In the genomic region with DNA sequence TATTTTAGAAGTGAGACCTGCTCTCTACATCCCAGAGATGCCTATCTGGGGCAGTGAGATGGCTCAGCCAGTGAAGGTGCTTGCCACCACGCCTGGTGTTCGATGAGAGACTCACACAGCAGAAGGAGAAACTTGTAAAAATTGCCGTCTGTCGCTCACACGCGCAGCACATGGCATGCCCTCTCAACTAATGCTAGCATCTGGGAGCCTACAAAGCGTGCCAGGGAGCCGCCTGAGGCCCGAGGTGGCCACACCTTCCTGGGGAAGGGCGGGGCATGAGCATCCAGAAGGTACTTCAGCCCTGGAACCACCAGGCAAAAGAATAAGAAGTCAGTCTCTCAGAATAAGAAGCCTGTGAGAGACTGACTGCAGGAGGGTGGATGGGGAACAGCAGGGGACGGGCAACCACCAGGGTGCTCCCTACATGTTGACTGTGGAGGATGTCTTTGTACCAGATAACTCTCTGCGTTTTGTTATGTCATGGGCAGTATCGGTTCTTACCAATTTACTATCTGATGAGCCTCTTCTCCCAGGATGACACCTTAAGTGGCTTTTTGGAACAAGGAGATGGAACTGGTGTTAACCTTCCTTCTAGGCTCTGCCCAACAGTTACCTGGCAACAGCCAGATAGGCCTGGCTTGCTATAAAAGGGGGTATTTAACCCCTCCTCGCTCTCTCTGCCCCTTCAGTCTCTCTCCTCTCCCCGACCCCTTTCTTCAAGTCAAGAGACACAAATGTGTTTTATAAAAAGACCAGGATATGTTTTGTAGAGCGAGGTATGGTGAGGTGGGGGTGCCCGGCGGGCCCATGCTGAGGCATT, we compare ENCODE assay signal across 12 mouse cellular contexts. TPM values are rescaled to one million over a fixed set of nuclear protein-coding genes. Genes with fewer than 3 reads are reported as not detected.
DNase-seq lines count a peak whose midpoint lies in the region; ATAC-seq and TF ChIP-seq lines count a peak whose summit lies in the region.
"Had no signal": no experiment of that assay in that cellular context is flagged by ENCODE, and none has a peak within 500 bp of the region (broad histone marks: within the 10 kb centered on the region; RNA-seq: fewer than 3 reads in every experiment).

No protein-coding gene starts in this region.

- no peak for ATAC-seq in heart, embryonic 12.5 days (ENCODE audit: insufficient number of reproducible peaks, low FRiP score)
- no peak for ATAC-seq in hindbrain, embryonic 15.5 days (ENCODE audit: low FRiP score, low read depth)
- no peak for ATAC-seq in midbrain, embryonic 11.5 days (ENCODE audit: low FRiP score)

- peak overlapping the region; percentile 11; the same call in 1 of the 2 replicates for H3K4me2 ChIP-seq in heart, embryonic 12.5 days
- H3K4me2 ChIP-seq in hindbrain, embryonic 15.5 days = peak overlapping the region; percentile 42
- peak overlapping the region; percentile 45 for H3K4me2 ChIP-seq in midbrain, embryonic 11.5 days

- H3K4me1 ChIP-seq in heart, embryonic 12.5 days (replicated peaks) = peaks cover 21% of the 10 kb centered on the region
- no peaks in the 10 kb centered on the region for H3K4me1 ChIP-seq in heart, adult 2 months (ENCODE audit: control insufficient read depth, insufficient read depth, low read length)
- H3K4me1 ChIP-seq in hindbrain, embryonic 15.5 days (replicated peaks) = peaks cover 18% of the 10 kb centered on the region
- H3K4me1 ChIP-seq in midbrain, embryonic 11.5 days (ENCODE audit: control insufficient read depth, insufficient read depth, low read length) = peaks cover 24% of the 10 kb centered on the region

- no peak overlapping the region for H3K9ac ChIP-seq in heart, embryonic 12.5 days
- no peak overlapping the region for H3K9ac ChIP-seq in heart, adult 2 months (ENCODE audit: low read depth, low read length)
- no peak overlapping the region for H3K9ac ChIP-seq in hindbrain, embryonic 15.5 days
- H3K9ac ChIP-seq in midbrain, embryonic 11.5 days (ENCODE audit: low read length) = peak overlapping the region; percentile 48; the same call in 1 of the 2 replicates
- H3K9ac ChIP-seq: stomach, embryonic 15.5 days had no signal

- no peak for DNase-seq in heart, adult 2 months
- DNase-seq in embryo, embryonic 9.5 days (ENCODE audit: extremely low spot score) = peak; percentile 27
- DNase-seq in midbrain, embryonic 11.5 days (ENCODE audit: low spot score, missing footprints) = peak; percentile 84
- DNase-seq in adrenal gland, postnatal 14 days = no peak
- no peak for DNase-seq in urinary bladder, postnatal 14 days (ENCODE audit: low spot score)
- DNase-seq in thymus, adult 18-20 months = no peak

- no peaks in the 10 kb centered on the region for H3K36me3 ChIP-seq in heart, embryonic 12.5 days
- no peaks in the 10 kb centered on the region for H3K36me3 ChIP-seq in heart, adult 2 months (ENCODE audit: control insufficient read depth, insufficient read depth, low read length)
- H3K36me3 ChIP-seq in hindbrain, embryonic 15.5 days = no peaks in the 10 kb centered on the region
- H3K36me3 ChIP-seq in midbrain, embryonic 11.5 days (ENCODE audit: control insufficient read depth, insufficient read depth, low read length) = no peaks in the 10 kb centered on the region
- H3K36me3 ChIP-seq: stomach, embryonic 15.5 days had no signal

- WGBS in heart, embryonic 12.5 days = 22% methylated on average over 18 of the region's 18 CpGs
- 26% methylated on average over 18 of the region's 18 CpGs for WGBS in heart, adult 2 months
- WGBS in hindbrain, embryonic 15.5 days = 16% methylated on average over 18 of the region's 18 CpGs
- WGBS in midbrain, embryonic 11.5 days = 17% methylated on average over 18 of the region's 18 CpGs

- TF ChIP-seq EP300 in heart, adult 2 months (IDR thresholded peaks at IDR 0.05; ENCODE audit: insufficient read depth, low read depth, low read length) = no peak

- TF ChIP-seq POLR2A in heart, adult 2 months (IDR thresholded peaks at IDR 0.05; ENCODE audit: insufficient read depth, low read depth, low read length) = no peak

- H3K9me3 ChIP-seq in heart, embryonic 12.5 days (replicated peaks) = no peaks in the 10 kb centered on the region
- H3K9me3 ChIP-seq in hindbrain, embryonic 15.5 days = no peaks in the 10 kb centered on the region
- H3K9me3 ChIP-seq in midbrain, embryonic 11.5 days (ENCODE audit: control insufficient read depth, low read length) = no peaks in the 10 kb centered on the region
- H3K9me3 ChIP-seq: stomach, embryonic 15.5 days had no signal

- no peak for TF ChIP-seq CTCF in heart, adult 2 months (IDR thresholded peaks at IDR 0.05)

- no peaks in the 10 kb centered on the region for H3K79me2 ChIP-seq in heart, adult 2 months (replicated peaks; ENCODE audit: control insufficient read depth, insufficient read depth, low read length)

- H3K27me3 ChIP-seq in heart, embryonic 12.5 days (replicated peaks) = 0 out of 2 replicates have a peak, but pooled peaks cover 6% of the 10 kb centered on the region
- 0 out of 2 replicates have a peak, but pooled peaks cover 3% of the 10 kb centered on the region for H3K27me3 ChIP-seq in heart, adult 2 months (ENCODE audit: control insufficient read depth, insufficient read depth, low read length)
- H3K27me3 ChIP-seq in hindbrain, embryonic 15.5 days = no peaks in the 10 kb centered on the region
- no peaks in the 10 kb centered on the region for H3K27me3 ChIP-seq in midbrain, embryonic 11.5 days (ENCODE audit: control insufficient read depth, insufficient read depth, low read length)
- H3K27me3 ChIP-seq: stomach, embryonic 15.5 days had no signal

- H3K4me3 ChIP-seq in heart, embryonic 12.5 days = no peak overlapping the region
- no peak overlapping the region for H3K4me3 ChIP-seq in heart, adult 2 months
- H3K4me3 ChIP-seq in hindbrain, embryonic 15.5 days = no peak overlapping the region
- H3K4me3 ChIP-seq in midbrain, embryonic 11.5 days (ENCODE audit: low read depth, low read length) = no peak overlapping the region
- H3K4me3 ChIP-seq: megakaryocyte, embryonic 14.5 days; stomach, embryonic 15.5 days had no signal

- H3K27ac ChIP-seq in heart, embryonic 12.5 days (ENCODE audit: poor library complexity, severe bottlenecking) = no peak overlapping the region
- no peak overlapping the region for H3K27ac ChIP-seq in heart, adult 2 months
- H3K27ac ChIP-seq in hindbrain, embryonic 15.5 days (replicated peaks) = peak overlapping the region; percentile 69
- H3K27ac ChIP-seq in midbrain, embryonic 11.5 days (ENCODE audit: low read depth, low read length) = no peak overlapping the region; the same call in 1 of the 2 replicates
- H3K27ac ChIP-seq: stomach, embryonic 15.5 days had no signal

- intact Hi-C loops in heart, adult 2 months (cut with DNase I) = no loop called here

RNA-seq across cellular contexts. Expression of gene Rdm1, which starts 9.8 kb away (rescaled TPM):
- 28.3 and 36.2 TPM in 2 replicates for polyA plus RNA-seq in heart, embryonic 12.5 days (2016; fragmentation: Nextera tagmentation; extraction: Ambion mirVana)
- 10 to 100 TPM; 45.6 to 49.5 TPM for total RNA-seq in heart, adult 2 months (2021)
- polyA plus RNA-seq in heart, adult 2 months (2012; rRNA removed) = 42.3 and 49.8 TPM in 2 replicates
- polyA plus RNA-seq in hindbrain, embryonic 15.5 days (2015; fragmentation: Nextera tagmentation; extraction: Ambion mirVana) = 17.9 and 19.8 TPM in 2 replicates
- polyA plus RNA-seq in midbrain, embryonic 11.5 days (2014; fragmentation: Nextera tagmentation; extraction: Ambion mirVana) = 44.0 and 44.8 TPM in 2 replicates
- total RNA-seq in adrenal gland, postnatal 14 days (2021) = 22.9 and 26.6 TPM in 2 replicates

RNA-seq across cellular contexts. Expression of gene Gm11634, which starts 18.1 kb away (rescaled TPM):
- polyA plus RNA-seq in heart, embryonic 12.5 days (2016; fragmentation: Nextera tagmentation; extraction: Ambion mirVana) = not detected in 2 replicates
- not detected for total RNA-seq in heart, adult 2 months (2021)
- not detected in 2 replicates for polyA plus RNA-seq in heart, adult 2 months (2012; rRNA removed)
- not detected in 2 replicates for polyA plus RNA-seq in hindbrain, embryonic 15.5 days (2015; fragmentation: Nextera tagmentation; extraction: Ambion mirVana)
- polyA plus RNA-seq in midbrain, embryonic 11.5 days (2014; fragmentation: Nextera tagmentation; extraction: Ambion mirVana) = not detected in 2 replicates
- total RNA-seq in adrenal gland, postnatal 14 days (2021) = not detected in 2 replicates
- polyA plus RNA-seq: C2C12; heart, embryonic 16.5 days; stomach, embryonic 15.5 days had no signal

RNA-seq across cellular contexts. Expression of gene Tmem106a, which starts 35.1 kb away (rescaled TPM):
- polyA plus RNA-seq in heart, embryonic 12.5 days (2016; fragmentation: Nextera tagmentation; extraction: Ambion mirVana) = 4.0 and 4.5 TPM in 2 replicates
- total RNA-seq in heart, adult 2 months (2021) = 1 to 10 TPM; 2.8 to 3.4 TPM
- polyA plus RNA-seq in heart, adult 2 months (2012; rRNA removed) = 15.5 and 18.8 TPM in 2 replicates
- polyA plus RNA-seq in hindbrain, embryonic 15.5 days (2015; fragmentation: Nextera tagmentation; extraction: Ambion mirVana) = 5.0 and 5.3 TPM in 2 replicates
- 2.6 and 2.7 TPM in 2 replicates for polyA plus RNA-seq in midbrain, embryonic 11.5 days (2014; fragmentation: Nextera tagmentation; extraction: Ambion mirVana)
- total RNA-seq in adrenal gland, postnatal 14 days (2021) = 9.6 and 11.0 TPM in 2 replicates

RNA-seq across cellular contexts. Expression of gene Arl4d, which starts 48.2 kb away (rescaled TPM):
- polyA plus RNA-seq in heart, embryonic 12.5 days (2016; fragmentation: Nextera tagmentation; extraction: Ambion mirVana) = 10.0 and 10.3 TPM in 2 replicates
- 10 to 100 TPM; 18.9 to 23.5 TPM for total RNA-seq in heart, adult 2 months (2021)
- polyA plus RNA-seq in heart, adult 2 months (2012; rRNA removed) = 23.4 and 27.8 TPM in 2 replicates
- 5.6 and 7.6 TPM in 2 replicates for polyA plus RNA-seq in hindbrain, embryonic 15.5 days (2015; fragmentation: Nextera tagmentation; extraction: Ambion mirVana)
- polyA plus RNA-seq in midbrain, embryonic 11.5 days (2014; fragmentation: Nextera tagmentation; extraction: Ambion mirVana) = 3.9 and 4.4 TPM in 2 replicates
- 12.6 and 15.6 TPM in 2 replicates for total RNA-seq in adrenal gland, postnatal 14 days (2021)

Comparison
In these comparisons a context has a peak if more than half of its experiments do, and no peak if none do; other contexts are left out.
1. DNase-seq: peak in embryo, embryonic 9.5 days (single experiment) and midbrain, embryonic 11.5 days (single experiment); none in heart, adult 2 months (0 of 2), adrenal gland, postnatal 14 days (single experiment), urinary bladder, postnatal 14 days (single experiment) and thymus, adult 18-20 months (0 of 2).
2. Peak in every context shown above with its lines, with median percentiles within 50 percentile points of each other: H3K4me2 ChIP-seq.